Mouse (Mus musculus): ENCODE measurements around the gene Kcmf1. TPM values are rescaled to one million over a fixed set of nuclear protein-coding genes. Genes with fewer than 3 reads are reported as not detected.
A peak's percentile ranks its signal among the peaks of the same experiment; 100 is the strongest.

The Kcmf1 gene
- 36.3 and 40.7 TPM in 2 replicates for polyA plus RNA-seq (2014; fragmentation: Nextera tagmentation; extraction: Ambion mirVana)

- Histone ChIP-seq H3K4me1 (replicated peaks; ENCODE audit: control insufficient read depth, insufficient read depth, low read length) (peaks cover 23% of the 10 kb centered on the region; the same call in 1 of the 2 replicates), H3K9ac (ENCODE audit: low read length) (peak within 1 kb of the TSS; percentile 99), H3K27me3 (replicated peaks; ENCODE audit: control insufficient read depth, insufficient read depth, low read length) (no peaks in the 10 kb centered on the region), H3K4me3 (ENCODE audit: low read depth, low read length) (peak within 1 kb of the TSS; percentile 93), H3K9me3 (ENCODE audit: control insufficient read depth, low read length) (no peaks in the 10 kb centered on the region), H3K4me2 (ENCODE audit: low read length) (peak within 1 kb of the TSS; percentile 81), H3K36me3 (ENCODE audit: control insufficient read depth, insufficient read depth, low read length) (0 out of 2 replicates have a peak, but pooled peaks cover 8% of the 10 kb centered on the region), H3K27ac (ENCODE audit: low read depth) (peak within 1 kb of the TSS; percentile 99)
- DNase-seq (ENCODE audit: low spot score) (peak; percentile 88), ATAC-seq (replicated peaks; ENCODE audit: low FRiP score, low TSS enrichment, low read depth) (peak; percentile 86)
- WGBS = under 1% methylated on average over 85 of the region's 113 CpGs
These were observed at the start of gene Kcmf1 for GRCm38 (mm10) chr6:72899781-72900681. Kcmf1 (minus strand) TSS chr6:72899979.

GRCm38 (mm10) chr6:72949161-72949756 is 49.5 kb upstream of the Kcmf1 start:
- no peaks in the 10 kb centered on the region for H3K9me3 ChIP-seq (ENCODE audit: control insufficient read depth, low read length)
- no peak overlapping the region for H3K27ac ChIP-seq (ENCODE audit: low read depth)
- 73% methylated on average over 9 of the region's 9 CpGs for WGBS
- H3K4me1 ChIP-seq (replicated peaks; ENCODE audit: control insufficient read depth, insufficient read depth, low read length) = no peaks in the 10 kb centered on the region
- ATAC-seq (replicated peaks; ENCODE audit: low FRiP score, low TSS enrichment, low read depth) = no peak
- H3K9ac ChIP-seq (ENCODE audit: low read length) = no peak overlapping the region
- H3K36me3 ChIP-seq (ENCODE audit: control insufficient read depth, insufficient read depth, low read length) = no peaks in the 10 kb centered on the region
- DNase-seq (ENCODE audit: low spot score) = no peak
- no peak overlapping the region for H3K4me2 ChIP-seq (ENCODE audit: low read length)
- H3K27me3 ChIP-seq (replicated peaks; ENCODE audit: control insufficient read depth, insufficient read depth, low read length) = no peaks in the 10 kb centered on the region
- H3K4me3 ChIP-seq (ENCODE audit: low read depth, low read length) = no peak overlapping the region

GRCm38 (mm10) chr6:72948392-72948791 is 48.6 kb upstream of the Kcmf1 start:
- no peak overlapping the region for H3K9ac ChIP-seq (ENCODE audit: low read length)
- H3K4me1 ChIP-seq (replicated peaks; ENCODE audit: control insufficient read depth, insufficient read depth, low read length) = no peaks in the 10 kb centered on the region
- H3K27me3 ChIP-seq (replicated peaks; ENCODE audit: control insufficient read depth, insufficient read depth, low read length) = no peaks in the 10 kb centered on the region
- no peak overlapping the region for H3K4me2 ChIP-seq (ENCODE audit: low read length)
- no peaks in the 10 kb centered on the region for H3K9me3 ChIP-seq (ENCODE audit: control insufficient read depth, low read length)
- DNase-seq (ENCODE audit: low spot score) (no peak), ATAC-seq (replicated peaks; ENCODE audit: low FRiP score, low TSS enrichment, low read depth) (no peak)
- WGBS = 90% methylated on average over 3 of the region's 3 CpGs
- no peak overlapping the region for H3K27ac ChIP-seq (ENCODE audit: low read depth)
- no peaks in the 10 kb centered on the region for H3K36me3 ChIP-seq (ENCODE audit: control insufficient read depth, insufficient read depth, low read length)
- H3K4me3 ChIP-seq (ENCODE audit: low read depth, low read length) = no peak overlapping the region

- Histone ChIP-seq H3K36me3 (ENCODE audit: control insufficient read depth, insufficient read depth, low read length) (no peaks in the 10 kb centered on the region), H3K9ac (ENCODE audit: low read length) (no peak overlapping the region), H3K27ac (ENCODE audit: low read depth) (no peak overlapping the region), H3K4me2 (ENCODE audit: low read length) (no peak overlapping the region), H3K9me3 (ENCODE audit: control insufficient read depth, low read length) (no peaks in the 10 kb centered on the region), H3K27me3 (replicated peaks; ENCODE audit: control insufficient read depth, insufficient read depth, low read length) (no peaks in the 10 kb centered on the region), H3K4me3 (ENCODE audit: low read depth, low read length) (no peak overlapping the region), H3K4me1 (replicated peaks; ENCODE audit: control insufficient read depth, insufficient read depth, low read length) (no peaks in the 10 kb centered on the region)
- DNase-seq (ENCODE audit: low spot score) (no peak), ATAC-seq (replicated peaks; ENCODE audit: low FRiP score, low TSS enrichment, low read depth) (no peak)
- WGBS = 65% methylated on average over 6 of the region's 6 CpGs
These were observed 48.2 kb upstream of the Kcmf1 start for GRCm38 (mm10) chr6:72947960-72948359.

- DNase-seq (ENCODE audit: low spot score) (peak; percentile 86), ATAC-seq (replicated peaks; ENCODE audit: low FRiP score, low TSS enrichment, low read depth) (no peak; the same call in 1 of the 2 replicates)
- Histone ChIP-seq H3K27me3 (replicated peaks; ENCODE audit: control insufficient read depth, insufficient read depth, low read length) (no peaks in the 10 kb centered on the region), H3K36me3 (ENCODE audit: control insufficient read depth, insufficient read depth, low read length) (no peaks in the 10 kb centered on the region), H3K4me3 (ENCODE audit: low read depth, low read length) (no peak overlapping the region), H3K4me1 (replicated peaks; ENCODE audit: control insufficient read depth, insufficient read depth, low read length) (no peaks in the 10 kb centered on the region), H3K4me2 (ENCODE audit: low read length) (no peak overlapping the region), H3K27ac (ENCODE audit: low read depth) (no peak overlapping the region), H3K9me3 (ENCODE audit: control insufficient read depth, low read length) (no peaks in the 10 kb centered on the region), H3K9ac (ENCODE audit: low read length) (no peak overlapping the region)
- WGBS = 6% methylated on average over 3 of the region's 3 CpGs
These were observed 40.7 kb upstream of the Kcmf1 start for GRCm38 (mm10) chr6:72940493-72940892.

- no peak overlapping the region for H3K4me2 ChIP-seq (ENCODE audit: low read length)
- WGBS = 62% methylated on average over 5 of the region's 5 CpGs
- H3K27ac ChIP-seq (ENCODE audit: low read depth) = no peak overlapping the region
- H3K4me3 ChIP-seq (ENCODE audit: low read depth, low read length) = no peak overlapping the region
- DNase-seq (ENCODE audit: low spot score) (no peak), ATAC-seq (replicated peaks; ENCODE audit: low FRiP score, low TSS enrichment, low read depth) (no peak)
- no peaks in the 10 kb centered on the region for H3K27me3 ChIP-seq (replicated peaks; ENCODE audit: control insufficient read depth, insufficient read depth, low read length)
- H3K36me3 ChIP-seq (ENCODE audit: control insufficient read depth, insufficient read depth, low read length) = no peaks in the 10 kb centered on the region
- H3K9me3 ChIP-seq (ENCODE audit: control insufficient read depth, low read length) = no peaks in the 10 kb centered on the region
- no peaks in the 10 kb centered on the region for H3K4me1 ChIP-seq (replicated peaks; ENCODE audit: control insufficient read depth, insufficient read depth, low read length)
- no peak overlapping the region for H3K9ac ChIP-seq (ENCODE audit: low read length)
These were observed 38.1 kb upstream of the Kcmf1 start for GRCm38 (mm10) chr6:72937859-72938258.

- ATAC-seq (replicated peaks; ENCODE audit: low FRiP score, low TSS enrichment, low read depth) (no peak), DNase-seq (ENCODE audit: low spot score) (no peak)
- Histone ChIP-seq H3K4me1 (replicated peaks; ENCODE audit: control insufficient read depth, insufficient read depth, low read length) (no peaks in the 10 kb centered on the region), H3K4me2 (ENCODE audit: low read length) (no peak overlapping the region), H3K4me3 (ENCODE audit: low read depth, low read length) (no peak overlapping the region), H3K36me3 (ENCODE audit: control insufficient read depth, insufficient read depth, low read length) (no peaks in the 10 kb centered on the region), H3K9me3 (ENCODE audit: control insufficient read depth, low read length) (no peaks in the 10 kb centered on the region), H3K9ac (ENCODE audit: low read length) (no peak overlapping the region), H3K27ac (ENCODE audit: low read depth) (no peak overlapping the region), H3K27me3 (replicated peaks; ENCODE audit: control insufficient read depth, insufficient read depth, low read length) (no peaks in the 10 kb centered on the region)
- 81% methylated on average over 3 of the region's 3 CpGs for WGBS
These were observed 37.7 kb upstream of the Kcmf1 start for GRCm38 (mm10) chr6:72937430-72937829.

- 94% methylated on average over 1 of the region's 1 CpGs for WGBS
- Histone ChIP-seq H3K9me3 (ENCODE audit: control insufficient read depth, low read length) (no peaks in the 10 kb centered on the region), H3K4me2 (ENCODE audit: low read length) (no peak overlapping the region), H3K36me3 (ENCODE audit: control insufficient read depth, insufficient read depth, low read length) (no peaks in the 10 kb centered on the region), H3K27me3 (replicated peaks; ENCODE audit: control insufficient read depth, insufficient read depth, low read length) (no peaks in the 10 kb centered on the region), H3K27ac (ENCODE audit: low read depth) (no peak overlapping the region), H3K9ac (ENCODE audit: low read length) (no peak overlapping the region), H3K4me3 (ENCODE audit: low read depth, low read length) (no peak overlapping the region), H3K4me1 (replicated peaks; ENCODE audit: control insufficient read depth, insufficient read depth, low read length) (no peaks in the 10 kb centered on the region)
- DNase-seq (ENCODE audit: low spot score) = no peak
- ATAC-seq (replicated peaks; ENCODE audit: low FRiP score, low TSS enrichment, low read depth) = no peak
These were observed 33.2 kb upstream of the Kcmf1 start for GRCm38 (mm10) chr6:72932955-72933354.

Data from intestine, embryonic 14.5 days (tissue).